Mouse (Mus musculus): ENCODE measurements at regions not wholly inside any gene's neighbourhood (a gene's known extent, or its start where the extent isn't known, plus 50 kb on each side); places are given as distances from the start of the nearest gene placed in this dataset.

DNA sequence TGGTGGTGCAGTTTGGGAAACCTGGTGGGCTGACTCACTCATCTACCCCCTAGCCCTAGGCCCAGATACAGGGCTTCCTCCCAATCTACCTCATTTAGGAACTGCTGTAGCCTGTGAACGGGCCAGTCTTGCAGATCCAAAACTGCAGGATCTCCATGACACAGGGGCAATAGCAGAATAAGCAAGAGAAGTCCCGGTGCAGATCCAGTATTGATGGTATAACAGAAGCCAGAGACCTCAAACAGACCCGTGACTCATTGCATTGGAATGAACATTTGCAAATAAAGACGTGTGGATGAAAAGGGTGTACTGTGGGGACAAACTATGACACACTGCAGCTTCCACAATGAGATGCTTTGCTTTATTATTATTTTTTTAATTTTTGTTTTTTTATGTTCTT, 106.6 kb upstream of the Ptbp2 start:
- no peak for DNase-seq (ENCODE audit: low read depth, low spot score)
- no peak overlapping the region for H3K27ac ChIP-seq (ENCODE audit: insufficient read depth, low read depth, low read length, poor library complexity, severe bottlenecking)
- no peaks in the 10 kb centered on the region for H3K4me1 ChIP-seq (ENCODE audit: control insufficient read depth in 2 of 2, insufficient read depth in 2 of 2, low read length in 2 of 2, poor library complexity in 1 of 2)
- H3K9ac ChIP-seq (ENCODE audit: insufficient read depth, low read depth, low read length, poor library complexity, severe bottlenecking) = no peak overlapping the region
- H3K4me3 ChIP-seq (ENCODE audit: insufficient read depth in 1 of 2, low read depth in 1 of 2, low read length in 2 of 2, poor library complexity in 1 of 2, severe bottlenecking in 1 of 2) = no peak overlapping the region
- H3K9me3 ChIP-seq (ENCODE audit: control insufficient read depth, insufficient read depth, low read depth, low read length) = no peaks in the 10 kb centered on the region
- in situ Hi-C loops (cut with MboI; ENCODE audit: low sequenced_read_pairs in 2 of 2, unreplicated experiment in 2 of 2) = no loop called here
- no peak for TF ChIP-seq HCFC1 (IDR thresholded peaks at IDR 0.05; ENCODE audit: borderline replicate concordance, insufficient read depth, low read length)
- TF ChIP-seq MAFK (IDR thresholded peaks at IDR 0.05; ENCODE audit: insufficient read depth, low read depth, low read length) = no peak
- TF ChIP-seq CHD2 (IDR thresholded peaks at IDR 0.05; ENCODE audit: low read depth, low read length) = no peak
- no peak for TF ChIP-seq ZNF384 (IDR thresholded peaks at IDR 0.05; ENCODE audit: low read depth, low read length)
- H3K36me3 ChIP-seq (ENCODE audit: control insufficient read depth, insufficient read depth, low read length, poor library complexity, severe bottlenecking) = no peaks in the 10 kb centered on the region

DNA sequence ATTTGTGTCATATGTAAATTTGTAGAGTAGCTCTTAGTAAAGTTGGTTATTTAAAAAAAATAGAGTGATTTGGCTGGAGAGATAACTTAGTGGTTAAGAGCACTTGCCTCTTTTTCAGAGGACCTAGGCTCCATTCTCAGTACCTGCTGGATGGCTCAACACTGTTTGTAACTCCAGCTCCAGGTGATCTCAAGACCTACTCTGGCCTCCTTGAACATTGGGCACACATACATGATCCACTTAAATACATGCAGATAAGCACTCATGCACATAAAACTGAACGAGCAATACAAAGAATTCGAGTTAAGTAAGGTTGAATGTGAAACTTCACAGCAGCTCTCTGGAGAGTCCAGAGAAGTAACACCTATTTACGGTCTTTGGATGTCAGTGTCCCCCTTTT, 104.2 kb upstream of the Ptbp2 start:
- TF ChIP-seq ZNF384 (IDR thresholded peaks at IDR 0.05; ENCODE audit: low read depth, low read length) = no peak
- no peak for TF ChIP-seq MAFK (IDR thresholded peaks at IDR 0.05; ENCODE audit: insufficient read depth, low read depth, low read length)
- TF ChIP-seq ZC3H11A (IDR thresholded peaks at IDR 0.05; ENCODE audit: borderline replicate concordance, low read depth, low read length) = no peak
- TF ChIP-seq HCFC1 (IDR thresholded peaks at IDR 0.05; ENCODE audit: borderline replicate concordance, insufficient read depth, low read length) = no peak
- no peak for TF ChIP-seq CHD2 (IDR thresholded peaks at IDR 0.05; ENCODE audit: low read depth, low read length)
- no peak for DNase-seq (ENCODE audit: low read depth, low spot score)
- Histone ChIP-seq H3K4me3 (ENCODE audit: insufficient read depth in 1 of 2, low read depth in 1 of 2, low read length in 2 of 2, poor library complexity in 1 of 2, severe bottlenecking in 1 of 2) (no peak overlapping the region), H3K27ac (ENCODE audit: insufficient read depth, low read depth, low read length, poor library complexity, severe bottlenecking) (no peak overlapping the region), H3K36me3 (ENCODE audit: control insufficient read depth, insufficient read depth, low read length, poor library complexity, severe bottlenecking) (no peaks in the 10 kb centered on the region), H3K9ac (ENCODE audit: insufficient read depth, low read depth, low read length, poor library complexity, severe bottlenecking) (no peak overlapping the region), H3K9me3 (ENCODE audit: control insufficient read depth, insufficient read depth, low read depth, low read length) (no peaks in the 10 kb centered on the region), H3K4me1 (ENCODE audit: control insufficient read depth in 2 of 2, insufficient read depth in 2 of 2, low read length in 2 of 2, poor library complexity in 1 of 2) (no peaks in the 10 kb centered on the region)
- in situ Hi-C loops (cut with MboI; ENCODE audit: low sequenced_read_pairs in 2 of 2, unreplicated experiment in 2 of 2) = no loop called here

DNA sequence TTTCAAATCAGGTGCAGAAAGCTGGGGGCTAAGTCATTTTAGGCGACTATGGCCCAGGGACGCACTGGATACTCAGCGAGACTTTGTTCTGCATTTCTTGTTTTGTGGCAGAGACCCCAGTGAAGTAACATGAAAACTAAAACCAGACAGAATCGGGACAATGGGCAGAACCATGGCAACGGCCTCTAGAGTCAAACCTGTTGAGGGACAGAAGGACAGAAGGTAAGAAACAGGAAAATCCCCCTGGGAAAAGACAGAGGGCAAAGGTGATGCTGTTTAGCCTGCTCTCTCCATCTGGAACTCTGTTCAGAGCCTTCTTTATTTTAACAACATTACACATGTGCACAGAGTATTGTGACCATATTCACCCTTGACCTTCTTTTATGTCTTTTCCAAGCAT, 92.1 kb upstream of the Ptbp2 start:
- no peak overlapping the region for H3K9ac ChIP-seq (ENCODE audit: insufficient read depth, low read depth, low read length, poor library complexity, severe bottlenecking)
- in situ Hi-C loops (cut with MboI; ENCODE audit: low sequenced_read_pairs in 2 of 2, unreplicated experiment in 2 of 2) = no loop called here
- H3K27ac ChIP-seq (ENCODE audit: insufficient read depth, low read depth, low read length, poor library complexity, severe bottlenecking) = no peak overlapping the region
- no peaks in the 10 kb centered on the region for H3K4me1 ChIP-seq (ENCODE audit: control insufficient read depth in 2 of 2, insufficient read depth in 2 of 2, low read length in 2 of 2, poor library complexity in 1 of 2)
- TF ChIP-seq HCFC1 (IDR thresholded peaks at IDR 0.05; ENCODE audit: borderline replicate concordance, insufficient read depth, low read length) (no peak), ZC3H11A (IDR thresholded peaks at IDR 0.05; ENCODE audit: borderline replicate concordance, low read depth, low read length) (no peak), ZNF384 (IDR thresholded peaks at IDR 0.05; ENCODE audit: low read depth, low read length) (no peak), CHD2 (IDR thresholded peaks at IDR 0.05; ENCODE audit: low read depth, low read length) (no peak), MAFK (IDR thresholded peaks at IDR 0.05; ENCODE audit: insufficient read depth, low read depth, low read length) (no peak)
- H3K36me3 ChIP-seq (ENCODE audit: control insufficient read depth, insufficient read depth, low read length, poor library complexity, severe bottlenecking) = no peaks in the 10 kb centered on the region
- H3K9me3 ChIP-seq (ENCODE audit: control insufficient read depth, insufficient read depth, low read depth, low read length) = no peaks in the 10 kb centered on the region
- no peak for DNase-seq (ENCODE audit: low read depth, low spot score)
- H3K4me3 ChIP-seq (ENCODE audit: insufficient read depth in 1 of 2, low read depth in 1 of 2, low read length in 2 of 2, poor library complexity in 1 of 2, severe bottlenecking in 1 of 2) = no peak overlapping the region

DNA sequence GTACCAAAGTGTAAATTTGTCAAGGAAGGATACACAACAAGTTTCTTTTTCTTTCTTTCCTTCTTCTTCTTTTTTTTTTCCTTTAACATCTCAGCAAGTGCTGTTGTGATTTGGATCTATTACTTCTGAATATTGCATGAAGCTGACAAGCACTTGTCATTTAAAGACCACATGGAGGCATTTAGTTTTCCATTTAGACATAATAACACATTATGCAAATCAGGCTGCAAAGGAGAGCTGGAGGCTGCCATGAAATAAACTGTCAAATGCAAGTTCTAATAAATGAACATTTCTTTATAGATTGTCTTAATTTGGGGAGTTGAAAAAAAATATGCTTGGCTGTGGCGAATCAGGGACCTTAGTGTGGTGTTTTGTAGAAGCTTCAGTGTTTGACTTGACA, 90.8 kb upstream of the Ptbp2 start:
- no peak overlapping the region for H3K4me3 ChIP-seq (ENCODE audit: insufficient read depth in 1 of 2, low read depth in 1 of 2, low read length in 2 of 2, poor library complexity in 1 of 2, severe bottlenecking in 1 of 2)
- no peak for DNase-seq (ENCODE audit: low read depth, low spot score)
- in situ Hi-C loops (cut with MboI; ENCODE audit: low sequenced_read_pairs in 2 of 2, unreplicated experiment in 2 of 2) = no loop called here
- no peak overlapping the region for H3K27ac ChIP-seq (ENCODE audit: insufficient read depth, low read depth, low read length, poor library complexity, severe bottlenecking)
- H3K36me3 ChIP-seq (ENCODE audit: control insufficient read depth, insufficient read depth, low read length, poor library complexity, severe bottlenecking) = no peaks in the 10 kb centered on the region
- H3K4me1 ChIP-seq (ENCODE audit: control insufficient read depth in 2 of 2, insufficient read depth in 2 of 2, low read length in 2 of 2, poor library complexity in 1 of 2) = no peaks in the 10 kb centered on the region
- no peaks in the 10 kb centered on the region for H3K9me3 ChIP-seq (ENCODE audit: control insufficient read depth, insufficient read depth, low read depth, low read length)
- H3K9ac ChIP-seq (ENCODE audit: insufficient read depth, low read depth, low read length, poor library complexity, severe bottlenecking) = no peak overlapping the region
- TF ChIP-seq ZNF384 (IDR thresholded peaks at IDR 0.05; ENCODE audit: low read depth, low read length) = no peak
- TF ChIP-seq ZC3H11A (IDR thresholded peaks at IDR 0.05; ENCODE audit: borderline replicate concordance, low read depth, low read length) = no peak
- TF ChIP-seq CHD2 (IDR thresholded peaks at IDR 0.05; ENCODE audit: low read depth, low read length) = no peak
- no peak for TF ChIP-seq HCFC1 (IDR thresholded peaks at IDR 0.05; ENCODE audit: borderline replicate concordance, insufficient read depth, low read length)
- no peak for TF ChIP-seq MAFK (IDR thresholded peaks at IDR 0.05; ENCODE audit: insufficient read depth, low read depth, low read length)
